Mouse (Mus musculus) embryonic fibroblast, embryonic 13.5 days (primary cell): ENCODE results near the gene Psmb2. TPM values are rescaled to one million over a fixed set of nuclear protein-coding genes. Genes with fewer than 3 reads are reported as not detected.

Source experiments
- H3K27ac ChIP-seq: 2 replicates; pipeline ENCODE4 v1.5.1; 2012; ENCODE audit warnings: low read length, control low read depth, inconsistent platforms; ENCODE audit not compliant: insufficient read depth
- H3K4me1 ChIP-seq: 2 replicates; pipeline ENCODE4 v1.6.1; 2011; ENCODE audit warnings: low read length; ENCODE audit not compliant: control insufficient read depth, insufficient read depth
- H3K4me3 ChIP-seq: 2 replicates; pipeline ENCODE4 v1.5.1; 2011; ENCODE audit warnings: mild to moderate bottlenecking, control low read depth, low read length; ENCODE audit not compliant: insufficient read depth
- CTCF ChIP-seq: IDR thresholded peaks from 2 replicates; pipeline ENCODE4 v1.5.1; 2011; ENCODE audit warnings: mild to moderate bottlenecking, control low read depth, low read length, moderate library complexity, borderline replicate concordance; ENCODE audit not compliant: insufficient read depth
- POLR2A ChIP-seq: IDR thresholded peaks from 2 replicates; pipeline ENCODE4 v1.6.1; 2011; ENCODE audit warnings: low read depth, mild to moderate bottlenecking, control low read depth, low read length, moderate library complexity
- polyA plus RNA-seq: library from polyadenylated mRNA; stranded (reverse); fragments of >200 nt; gene quantifications from 2 replicates; pipeline ENCODE4 v1.2.4, GENCODE M21; 2011; ENCODE audit warnings: low read depth; ENCODE audit not compliant: missing spikeins, insufficient read length

Psmb2 gene
- polyA plus RNA-seq, 1 experiment = 303 TPM

- TF ChIP-seq POLR2A (no peak), CTCF (no peak)
- Histone ChIP-seq H3K4me1 (peaks cover 6% of the 10 kb centered on the region), H3K27ac (no peak overlapping the region), H3K4me3 (no peak overlapping the region)
These were observed 80.9 kb downstream of the Psmb2 start for GRCm38 (mm10) chr4:126758299-126758698.

Other genes with a start within 250 kb of the Psmb2 start
- 18.0 and 22.7 TPM in 2 replicates for gene Ago3, start 248.1 kb upstream of the Psmb2 start, polyA plus RNA-seq
- gene Ago1, start 209.0 kb upstream of the Psmb2 start, polyA plus RNA-seq = 26.6 and 27.0 TPM in 2 replicates
- gene Ago4, start 144.2 kb upstream of the Psmb2 start, polyA plus RNA-seq = 1.2 and 1.9 TPM in 2 replicates
- gene Clspn, start 120.7 kb upstream of the Psmb2 start, polyA plus RNA-seq = 23.3 and 29.2 TPM in 2 replicates
- gene 5730409E04Rik, start 67.8 kb upstream of the Psmb2 start, polyA plus RNA-seq = 19.1 and 20.1 TPM in 2 replicates
- gene Tfap2e, start 58.6 kb downstream of the Psmb2 start, polyA plus RNA-seq = not detected in 2 replicates
- 16.7 and 18.3 TPM in 2 replicates for gene Ncdn, start 75.8 kb downstream of the Psmb2 start, polyA plus RNA-seq
- 21.6 and 30.6 TPM in 2 replicates for gene AU040320, start 75.9 kb downstream of the Psmb2 start, polyA plus RNA-seq